Mouse (Mus musculus) left cerebral cortex, adult 8-10 months (tissue): ENCODE measurements around the gene Sptbn4. TPM values are rescaled to one million over a fixed set of nuclear protein-coding genes. Genes with fewer than 3 reads are reported as not detected.

Experiments used
- DNase-seq, 2 experiments: peaks; one replicate each; pipeline ENCODE4 v3.0.0; 2022; ENCODE audit warnings: low spot score in 2 of 2
- total RNA-seq, 4 experiments: library from RNA; stranded (reverse); gene quantifications; 2 replicates each; pipeline ENCODE4 v1.2.4; 2022

Sptbn4 gene
- total RNA-seq, 4 experiments from 2014 or later = 119 to 133 (median 127) TPM

DNA sequence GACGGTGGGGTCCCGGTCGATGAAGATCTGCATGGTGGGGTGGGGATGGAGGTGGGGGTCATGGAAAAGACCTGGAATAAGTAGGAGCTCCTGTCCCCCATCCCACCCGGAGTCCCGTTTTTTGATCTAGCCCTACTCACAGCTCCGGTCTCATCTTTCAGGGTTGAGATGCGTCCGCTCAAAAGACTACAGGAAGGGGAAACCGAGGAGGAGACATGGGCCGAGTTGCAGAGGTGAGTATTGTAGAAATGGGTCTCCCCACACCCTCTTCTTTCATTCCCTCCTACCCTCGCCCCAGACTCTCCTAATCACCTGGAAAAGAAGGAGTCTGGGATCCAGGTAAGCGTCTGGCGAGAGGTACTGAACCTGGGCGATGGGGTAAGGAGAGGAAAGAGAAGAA, 92.2 kb downstream of the Sptbn4 start:
- DNase-seq = no peak

DNA sequence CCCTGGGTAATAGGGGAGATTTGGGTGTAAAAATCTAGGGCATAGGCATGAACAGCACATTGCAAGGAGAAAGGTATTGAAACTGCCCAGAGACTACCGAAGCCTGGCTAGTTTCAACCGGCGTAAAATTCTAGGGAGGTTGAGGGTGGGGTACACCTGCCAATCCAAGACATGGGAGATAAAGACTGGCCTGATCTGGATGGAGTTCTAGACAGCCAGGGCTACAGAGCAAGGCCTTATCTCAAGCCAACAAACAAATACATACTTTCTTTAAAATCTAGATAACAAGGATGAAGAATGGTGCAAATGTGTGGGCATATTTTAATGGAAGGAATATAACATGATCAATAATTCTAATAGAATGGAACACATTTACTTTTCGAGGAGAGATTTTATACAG, 92.7 kb downstream of the Sptbn4 start:
- DNase-seq = no peak

DNA sequence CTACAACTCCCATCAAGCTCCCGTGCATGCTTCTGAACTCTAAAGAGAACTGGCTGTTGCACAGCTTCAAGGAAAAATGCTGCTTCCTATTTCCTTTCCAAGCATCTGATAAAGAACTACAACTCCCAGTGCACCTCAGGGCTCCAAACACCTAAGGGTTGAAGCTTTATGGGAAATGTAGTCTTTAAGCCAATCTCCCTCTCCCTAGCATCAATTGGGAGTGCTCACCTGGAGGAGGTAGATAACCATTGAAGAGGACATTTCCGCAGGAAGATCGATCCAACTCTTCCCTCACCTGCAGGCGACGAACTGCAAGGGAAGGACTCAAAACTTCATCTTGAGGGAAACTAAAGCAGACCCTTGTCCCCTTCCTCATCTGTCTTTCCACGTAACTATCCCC, 93.3 kb downstream of the Sptbn4 start:
- DNase-seq = no peak

DNA sequence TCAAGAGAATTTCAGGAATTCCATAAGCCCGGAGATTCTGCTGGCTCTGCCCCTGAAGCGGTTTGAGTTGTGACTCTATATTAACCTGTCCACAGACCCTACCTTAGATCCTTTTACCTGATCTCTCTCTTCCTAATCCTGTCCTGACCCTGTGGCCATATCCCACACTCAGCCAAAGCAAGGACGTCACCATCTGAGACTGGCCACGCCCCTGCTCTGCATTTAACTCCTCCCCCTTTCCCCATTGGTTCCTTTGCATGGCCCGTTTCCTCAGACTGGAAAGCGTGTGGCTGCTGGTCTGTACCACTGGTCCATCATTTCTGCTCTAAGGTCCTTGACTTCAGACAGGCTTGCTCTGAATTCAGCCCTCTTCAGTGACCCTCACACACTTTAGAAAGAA, 102.0 kb downstream of the Sptbn4 start:
- DNase-seq = no peak

DNA sequence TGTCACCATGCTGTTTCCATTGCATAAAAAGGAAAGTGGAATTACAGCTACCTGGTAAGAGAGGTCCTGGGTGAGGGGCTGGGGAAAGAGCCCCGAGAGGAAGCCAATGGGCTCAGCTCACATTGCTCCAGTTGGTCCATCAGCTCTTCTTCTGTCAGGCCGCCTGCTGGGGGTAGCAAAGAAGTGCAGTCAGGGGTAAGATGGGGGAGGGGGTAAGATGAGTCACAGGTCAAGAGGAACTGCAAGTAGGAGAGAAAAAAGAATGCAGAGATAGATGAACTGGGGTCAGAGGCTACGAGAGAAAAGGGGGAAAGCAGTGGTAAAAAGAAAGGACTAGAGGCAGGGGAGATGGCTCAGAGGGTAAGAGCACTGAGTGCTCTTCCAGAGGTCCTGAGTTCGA, 104.9 kb downstream of the Sptbn4 start:
- DNase-seq = no peak

DNA sequence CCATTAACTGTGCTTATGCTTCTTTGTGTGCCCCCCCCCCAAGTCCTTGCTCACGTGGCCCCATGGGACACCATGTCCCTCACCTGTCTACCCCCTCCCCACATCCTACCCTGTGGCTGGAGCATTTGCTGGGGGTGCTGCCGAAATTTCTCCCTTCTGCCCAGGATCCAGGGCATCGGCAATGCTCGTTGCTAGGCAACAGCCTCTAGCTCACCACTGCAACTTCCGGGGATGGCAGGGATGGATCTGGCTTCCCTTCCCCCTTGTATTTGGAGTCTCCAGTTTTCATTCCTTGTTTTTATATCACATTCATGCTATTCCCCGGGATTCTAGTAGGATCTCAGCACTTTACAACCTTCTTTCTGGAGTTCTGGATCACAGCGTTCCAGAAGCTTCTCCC, 108.0 kb downstream of the Sptbn4 start:
- no peak for DNase-seq

DNA sequence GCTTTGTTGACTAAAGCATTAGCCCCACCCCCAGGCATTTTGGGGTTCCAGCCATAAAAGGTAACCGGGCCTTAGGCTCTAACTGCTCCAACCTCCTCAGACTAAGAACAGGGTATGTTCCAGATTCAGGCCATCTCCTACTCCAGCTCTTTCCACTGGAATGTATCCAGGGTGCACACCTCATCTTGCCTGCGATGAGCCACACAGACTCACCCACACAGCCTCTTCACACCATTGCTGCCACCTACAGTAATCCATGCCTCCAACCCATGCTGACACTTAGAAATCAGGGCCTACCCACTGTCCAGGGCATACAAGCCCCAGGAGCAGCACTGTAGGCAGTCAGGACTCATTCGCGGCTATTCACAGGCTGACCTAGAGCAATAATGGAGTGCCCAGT, 108.4 kb downstream of the Sptbn4 start:
- peak in 1 of 2 experiments; percentile 43 for DNase-seq

DNA sequence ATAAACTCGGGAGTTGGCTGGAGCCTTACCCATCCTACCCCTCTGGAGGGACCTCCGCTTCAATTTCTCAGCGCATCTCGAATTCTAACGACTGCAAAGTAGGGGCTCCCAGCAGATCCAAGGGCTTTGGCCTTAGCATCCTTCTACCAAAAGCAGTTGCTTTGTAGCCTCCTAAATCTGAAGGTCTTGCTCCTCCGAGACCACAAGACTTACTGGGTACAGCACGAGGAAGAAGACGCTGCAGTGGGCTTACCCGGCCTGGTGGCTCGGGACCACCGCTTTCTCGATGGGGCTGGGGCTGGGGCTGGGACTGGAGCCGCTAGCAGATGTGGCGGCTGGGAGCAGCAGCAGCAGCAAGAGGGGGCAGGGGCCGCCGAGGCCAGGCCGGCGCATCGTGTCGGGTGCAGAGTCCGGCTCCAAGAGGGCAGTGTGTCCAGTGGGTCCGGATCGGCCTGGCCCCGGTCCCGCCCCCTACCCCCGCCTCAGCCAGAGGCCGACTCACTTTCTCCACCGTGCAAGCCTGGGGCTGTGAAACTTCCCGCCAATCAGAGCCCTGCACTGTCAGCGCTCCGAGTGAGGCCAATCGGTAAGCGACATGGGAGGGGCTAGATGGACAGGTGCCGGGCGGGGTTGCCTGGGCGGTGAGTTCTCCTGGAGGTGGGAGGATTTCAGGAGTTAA, 110.2 kb downstream of the Sptbn4 start, which contains the start of gene Ltbp4:
TSS of gene Ltbp4 (minus strand) at position 518 of the 679 bp plus-strand sequence.
- DNase-seq = no peak

DNA sequence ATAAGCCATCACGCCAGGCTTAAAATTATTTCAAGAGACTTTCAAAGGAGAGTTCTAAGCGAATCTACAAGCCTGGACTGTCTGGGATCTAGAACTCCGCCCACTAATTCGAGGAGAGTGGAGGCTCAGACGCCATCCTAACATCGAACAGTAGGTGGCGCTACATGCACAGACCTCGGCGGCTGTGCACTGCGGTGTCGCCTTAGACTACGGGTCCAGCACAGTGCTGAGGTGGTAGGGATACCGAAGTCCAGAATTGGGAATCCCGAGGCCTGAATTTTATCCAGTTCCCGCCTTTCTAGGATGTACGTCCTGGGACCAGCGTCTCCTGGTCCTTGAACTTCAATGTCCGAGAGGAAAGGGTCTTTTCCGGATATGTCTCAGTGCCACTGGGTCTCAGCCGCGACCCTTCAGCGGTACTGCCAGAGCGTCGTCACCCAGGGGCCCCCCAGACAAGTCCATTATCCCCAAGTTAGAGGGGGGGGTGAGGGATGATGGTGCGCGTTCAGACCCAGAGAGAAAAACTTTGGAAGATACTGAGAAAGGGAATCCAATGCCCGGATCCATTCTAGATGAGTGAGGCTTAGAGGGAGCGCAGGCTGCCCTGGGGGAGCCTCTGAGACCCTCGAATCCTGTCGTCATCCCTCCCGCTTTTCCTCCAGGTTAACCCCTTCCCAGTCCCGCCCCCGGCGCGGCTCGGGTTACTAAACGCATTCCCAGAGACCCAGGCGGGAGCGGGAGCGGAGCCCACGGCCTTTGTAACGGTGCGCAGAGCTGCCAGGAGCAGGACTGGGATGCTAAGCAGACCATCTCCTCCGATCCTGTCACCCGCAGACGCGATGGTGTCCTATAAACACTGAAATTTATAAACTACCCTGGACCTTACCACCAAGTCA, 111.3 kb downstream of the Sptbn4 start:
- DNase-seq = peak; percentile 78 to 89

DNA sequence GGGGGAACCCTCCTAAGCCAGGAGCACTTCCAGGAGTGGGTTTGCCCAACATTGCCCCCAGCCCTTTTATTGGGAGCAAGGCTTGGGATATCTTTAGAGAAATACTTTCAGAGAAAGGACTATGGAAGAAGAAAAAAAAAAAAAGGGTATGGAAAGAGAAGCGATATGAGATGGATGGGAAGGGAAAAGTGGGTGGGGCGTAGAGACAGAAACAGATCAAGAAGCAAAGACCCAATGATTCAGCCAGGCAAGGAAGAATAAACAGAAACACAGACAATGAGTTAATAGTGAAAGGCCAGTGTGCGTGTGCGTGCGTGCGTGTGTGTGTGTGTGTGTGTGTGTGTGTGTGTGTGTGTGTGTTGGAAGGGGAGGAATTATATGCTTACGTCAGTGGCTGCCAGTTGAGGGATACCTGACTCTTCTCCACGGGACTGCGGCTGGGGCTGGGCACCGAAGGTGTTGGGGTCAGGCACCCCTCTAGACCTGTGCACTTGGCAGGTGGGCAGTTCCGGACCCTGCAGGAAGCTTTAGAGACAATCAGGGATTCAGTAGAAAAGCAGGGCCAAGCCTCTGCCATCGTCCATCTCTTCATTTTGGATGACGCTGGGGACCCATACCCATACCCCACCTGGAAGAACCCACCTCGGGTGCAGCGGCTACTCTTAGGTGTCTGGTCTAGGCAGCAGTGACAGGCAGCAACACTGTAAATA, 112.3 kb downstream of the Sptbn4 start:
- DNase-seq = no peak

DNA sequence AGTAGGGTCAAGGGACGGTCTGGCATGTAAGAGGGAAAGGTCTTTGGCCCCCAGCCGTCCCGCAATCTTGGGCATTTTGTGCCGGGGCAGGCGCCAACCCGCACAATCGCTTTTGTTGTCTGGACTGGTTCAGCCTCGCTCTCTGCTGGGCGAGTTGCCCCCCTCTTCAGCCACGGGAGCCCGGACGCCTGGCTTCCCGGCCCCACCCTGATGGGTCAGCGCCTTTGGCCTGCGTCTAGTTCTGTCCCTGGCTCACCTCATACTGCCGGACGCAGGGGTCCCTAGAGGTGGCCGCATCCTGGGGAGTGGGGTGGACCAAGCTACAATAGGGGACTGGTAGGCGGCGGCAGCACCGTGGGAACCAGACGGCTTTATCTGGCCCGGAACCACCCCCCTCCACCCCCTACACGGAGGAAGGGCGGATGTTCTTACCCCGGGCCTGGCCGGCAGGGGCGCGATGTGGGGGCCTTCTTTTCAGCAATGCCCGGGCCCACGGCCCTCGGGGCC, 113.0 kb downstream of the Sptbn4 start:
- DNase-seq = no peak

DNA sequence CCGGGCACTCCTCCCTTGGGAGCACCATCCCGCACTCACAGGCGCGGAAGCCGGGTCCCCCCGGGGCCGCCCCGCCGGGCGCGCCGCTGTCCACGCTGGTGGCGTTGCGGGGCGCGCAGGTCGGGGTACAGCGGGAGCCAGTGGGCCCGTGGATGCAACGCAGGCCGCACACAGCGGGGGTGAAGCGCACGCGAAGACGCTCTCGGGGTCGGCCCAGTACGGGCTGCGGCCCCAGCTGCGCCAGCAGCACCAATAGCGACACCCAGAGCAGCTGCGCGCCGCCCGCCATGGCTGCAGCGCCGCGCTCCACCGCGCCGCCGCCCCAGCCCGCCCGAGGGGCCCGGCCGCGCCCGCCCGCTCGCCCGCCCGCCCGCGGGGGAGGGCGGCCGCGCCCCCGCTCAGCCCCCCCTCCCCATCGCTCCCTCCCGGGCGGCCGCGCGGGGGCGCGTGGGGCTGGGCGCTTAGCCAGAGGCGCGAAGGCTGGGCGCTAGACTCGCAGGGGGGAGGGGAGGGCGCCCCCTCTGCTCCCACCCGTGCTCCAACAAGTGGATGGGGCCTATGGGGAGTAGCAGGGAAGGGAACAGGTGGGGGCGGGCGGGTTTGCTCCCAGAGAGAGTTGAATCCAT, 114.1 kb downstream of the Sptbn4 start:
- no peak for DNase-seq

DNA sequence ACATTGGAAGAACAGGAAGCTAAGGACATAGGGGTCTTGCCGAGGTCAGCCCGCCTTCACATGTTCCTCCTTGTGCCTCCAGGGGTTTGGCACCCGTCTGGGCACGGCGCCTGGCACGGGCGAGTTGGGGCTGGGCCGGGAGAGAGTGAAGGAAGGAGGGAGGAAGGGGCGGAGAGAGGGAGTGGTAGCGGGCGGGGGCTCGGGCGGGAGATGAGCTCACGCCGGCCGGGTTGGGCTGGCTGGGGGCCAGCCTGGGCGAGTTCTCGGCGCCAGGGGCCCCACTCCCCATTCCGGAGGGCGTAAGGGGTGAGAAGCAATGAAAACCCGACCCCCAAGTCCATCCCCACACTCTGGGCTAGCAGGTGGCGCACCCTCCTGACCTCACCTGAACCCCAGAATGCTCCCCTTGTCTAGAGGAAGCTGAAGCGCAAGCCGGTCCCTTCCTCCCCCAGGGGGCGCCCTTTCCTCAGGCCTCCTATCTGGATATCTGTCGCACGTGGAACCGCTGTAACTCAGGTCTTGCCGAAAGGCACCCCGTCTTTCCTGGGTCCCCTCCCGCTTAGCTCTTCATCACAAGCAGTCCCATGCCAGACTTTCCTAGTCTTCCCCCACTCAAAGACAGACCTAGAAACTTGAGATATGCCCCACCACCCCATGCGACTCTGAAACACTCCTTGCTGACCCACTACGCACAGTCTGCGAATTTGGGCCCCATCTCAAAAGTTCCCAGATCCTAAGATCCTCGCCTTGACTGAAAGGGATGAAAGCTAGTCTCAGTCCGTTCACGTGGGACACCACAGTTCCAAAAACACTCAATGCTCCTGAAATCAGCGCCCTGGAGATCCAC, 114.9 kb downstream of the Sptbn4 start:
- DNase-seq = peak; percentile 67 to 76

DNA sequence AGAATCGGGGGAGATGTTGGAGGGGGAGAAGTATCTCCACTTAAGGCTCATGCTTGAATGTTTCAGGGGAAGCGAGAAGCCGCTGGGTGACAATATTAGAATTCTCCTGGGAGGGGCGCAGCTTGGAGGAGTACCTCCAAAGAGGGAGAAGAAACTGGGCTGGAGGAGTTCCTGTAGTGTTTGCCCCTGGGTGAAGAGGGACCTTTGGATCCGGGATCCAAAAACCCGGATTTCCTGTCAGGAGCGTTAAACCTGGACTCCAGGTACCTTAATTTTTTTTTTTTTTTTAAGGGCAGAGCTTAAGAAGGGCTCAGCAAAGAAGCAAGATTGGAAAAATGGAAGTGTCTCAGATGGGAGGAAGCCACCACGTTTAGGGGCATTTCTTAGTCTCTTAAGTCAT, 115.6 kb downstream of the Sptbn4 start:
- DNase-seq = no peak

DNA sequence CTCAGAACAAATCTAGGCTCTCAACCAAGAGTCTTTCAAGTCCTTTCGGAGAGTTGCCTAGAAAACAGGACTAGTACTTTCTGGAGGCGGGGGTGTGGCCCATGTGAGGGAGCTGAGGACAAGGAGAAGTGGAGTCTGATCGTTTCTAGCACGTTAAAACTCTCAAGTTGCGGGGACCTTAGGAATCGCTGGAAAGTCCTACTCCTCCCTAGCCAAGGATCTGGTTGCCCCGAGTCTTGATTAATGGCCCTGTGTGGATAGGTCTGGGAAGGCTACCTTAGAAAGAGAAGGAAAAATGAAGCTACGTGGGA, 116.0 kb downstream of the Sptbn4 start:
- DNase-seq = no peak

DNA sequence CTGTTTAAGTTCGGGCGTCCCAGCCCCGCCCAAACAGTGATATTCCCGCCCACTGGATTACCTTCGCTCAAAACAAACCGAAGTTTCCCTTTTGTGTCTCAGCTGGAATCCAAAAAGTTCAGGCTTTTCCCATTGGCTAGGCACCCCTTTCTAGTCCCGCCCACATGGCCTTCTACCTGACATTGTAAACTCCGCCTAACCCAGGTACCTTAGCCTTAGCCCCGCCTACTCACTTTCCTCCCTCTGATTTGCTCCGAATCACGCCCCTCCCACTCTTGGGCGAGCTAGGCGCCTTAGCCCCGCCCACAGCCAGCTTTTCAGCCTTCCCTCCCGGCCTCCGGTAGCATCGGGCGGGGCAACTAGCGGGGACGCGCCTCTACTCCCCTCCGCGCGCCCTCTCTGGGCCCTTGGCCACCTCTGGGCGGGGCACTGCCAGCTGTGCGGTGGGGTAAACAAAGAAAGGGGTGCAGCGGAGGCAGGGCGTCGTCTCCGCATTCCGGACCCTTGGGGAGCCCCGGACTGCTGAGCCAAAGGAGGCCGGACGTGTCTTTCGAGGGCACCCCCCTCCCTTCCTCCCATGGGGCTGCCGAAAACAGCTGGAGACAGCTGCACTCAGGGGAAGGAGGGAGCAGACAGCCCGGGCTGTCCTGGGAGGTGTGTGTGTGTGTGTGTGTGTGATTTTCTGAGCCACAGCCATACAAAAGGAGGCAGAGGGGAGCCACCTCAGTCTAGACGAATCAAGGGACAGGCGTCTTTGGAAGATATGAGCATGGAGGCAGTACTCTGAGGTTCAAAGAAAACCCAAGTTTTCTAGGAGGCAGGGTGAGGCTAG, 116.6 kb downstream of the Sptbn4 start:
- DNase-seq = peak in 1 of 2 experiments; percentile 68

DNA sequence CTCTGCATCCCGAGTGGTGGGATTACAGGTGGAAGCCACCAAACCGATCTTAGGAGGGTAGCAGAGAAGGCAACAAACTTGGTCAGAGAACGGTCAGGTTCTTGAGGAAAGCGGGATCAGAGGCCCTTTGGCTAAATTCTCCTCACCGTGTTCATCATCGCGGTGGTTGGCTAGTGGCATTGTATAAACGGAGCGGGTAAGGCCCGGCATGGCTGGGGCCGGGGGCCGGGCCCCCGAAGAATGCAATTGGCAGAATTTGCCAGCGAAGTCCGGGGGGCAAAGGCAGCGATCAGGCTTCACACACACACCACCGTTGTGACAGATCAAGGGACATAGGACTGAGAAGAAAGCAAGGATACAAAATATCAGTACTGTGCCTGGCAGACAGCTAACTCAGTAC, 117.5 kb downstream of the Sptbn4 start:
- DNase-seq = no peak

DNA sequence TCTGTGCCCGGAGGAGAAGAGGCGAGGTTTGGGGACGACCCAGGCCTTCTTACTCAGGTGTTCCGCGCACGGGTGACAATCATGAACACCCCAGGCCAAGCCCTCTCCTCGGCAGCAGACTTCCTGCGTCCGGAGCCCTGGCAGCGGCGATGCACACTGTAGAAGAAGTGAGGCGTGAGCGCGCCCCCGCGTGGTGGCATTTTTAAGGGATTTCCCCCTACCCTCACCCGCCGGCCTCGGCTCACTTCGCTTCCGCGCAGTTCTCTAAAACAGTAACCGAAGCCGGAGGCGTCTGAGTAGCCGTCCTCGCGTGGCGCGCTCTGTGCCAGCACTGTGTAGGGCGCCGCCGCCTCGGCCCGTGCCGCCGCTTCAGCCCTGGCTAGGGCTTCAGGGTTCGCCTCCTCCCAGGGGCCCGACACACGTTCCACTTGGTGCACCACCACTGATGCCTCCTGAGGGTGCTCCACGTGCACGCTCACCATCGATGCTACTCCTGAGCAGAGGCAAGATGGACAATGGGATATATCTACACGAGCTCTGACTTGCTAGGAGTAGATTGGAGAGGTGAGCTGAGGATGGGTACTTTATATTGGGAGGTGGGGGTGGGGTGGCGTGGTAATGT, 118.0 kb downstream of the Sptbn4 start:
- peak in 1 of 2 experiments; percentile 75 for DNase-seq

DNA sequence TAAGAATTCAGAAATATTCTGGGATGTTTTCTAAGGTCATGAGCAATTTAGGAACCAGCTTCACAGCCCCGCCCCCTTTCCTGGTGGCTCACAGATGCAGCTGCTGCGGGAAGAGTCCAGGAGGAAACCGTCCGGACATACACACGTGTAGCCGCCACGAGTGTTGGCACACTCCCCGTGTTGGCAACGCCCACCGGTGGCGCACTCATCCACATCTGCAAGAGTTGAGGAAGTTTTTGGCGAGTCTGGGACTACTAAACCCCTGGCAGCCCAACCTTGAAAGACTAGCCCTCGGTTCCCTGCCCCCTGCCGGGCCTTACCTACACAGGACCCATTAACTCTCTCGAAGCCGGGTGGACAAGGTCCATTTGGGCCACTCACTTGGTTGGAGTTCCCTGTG, 118.8 kb downstream of the Sptbn4 start:
- no peak for DNase-seq
